Mouse (Mus musculus) brown adipose tissue, adult 24 weeks (tissue): ENCODE measurements around the gene Cyp3a11. TPM values are rescaled to one million over a fixed set of nuclear protein-coding genes. Genes with fewer than 3 reads are reported as not detected.
"Not testable (repeated sequence)": the region's sequence is repeated elsewhere in the genome, so short reads cannot be mapped to it uniquely, and the experiment has no call there.

Experiments used
- H3K27ac ChIP-seq: fragments of 200-500 bp; replicated peaks from 2 replicates; pipeline ENCODE4 v1.5.1; 2012; ENCODE audit warnings: low read depth, mild to moderate bottlenecking, low read length
- H3K4me1 ChIP-seq: fragments of 200-500 bp; 2 replicates; pipeline ENCODE4 v1.6.1; 2012; ENCODE audit warnings: low read length, mixed read lengths; ENCODE audit not compliant: control insufficient read depth, insufficient read depth, insufficient read length
- H3K4me3 ChIP-seq: fragments of 200-500 bp; 2 replicates; pipeline ENCODE4 v1.5.1; 2012; ENCODE audit warnings: low read depth, mild to moderate bottlenecking, low read length, moderate library complexity; ENCODE audit not compliant: insufficient read depth
- polyA plus RNA-seq: library from polyadenylated mRNA; stranded (reverse); fragments of >200 nt; gene quantifications from 2 replicates; pipeline ENCODE4 v1.2.4, GENCODE M21; 2012; ENCODE audit not compliant: missing spikeins, insufficient read depth, insufficient read length

Cyp3a11 gene
- polyA plus RNA-seq, result 2.5 TPM in 1 of 2 replicates, not detected in the other

- no peaks in the 10 kb centered on the region for H3K4me1 ChIP-seq
- H3K27ac ChIP-seq, result no peak within 1 kb of the TSS
- H3K4me3 ChIP-seq, result no peak within 1 kb of the TSS
These were observed at the start of gene Cyp3a11 for GRCm38 (mm10) chr5:145879688-145880087. Gene Cyp3a11 (minus strand): TSS chr5:145879964.

DNA sequence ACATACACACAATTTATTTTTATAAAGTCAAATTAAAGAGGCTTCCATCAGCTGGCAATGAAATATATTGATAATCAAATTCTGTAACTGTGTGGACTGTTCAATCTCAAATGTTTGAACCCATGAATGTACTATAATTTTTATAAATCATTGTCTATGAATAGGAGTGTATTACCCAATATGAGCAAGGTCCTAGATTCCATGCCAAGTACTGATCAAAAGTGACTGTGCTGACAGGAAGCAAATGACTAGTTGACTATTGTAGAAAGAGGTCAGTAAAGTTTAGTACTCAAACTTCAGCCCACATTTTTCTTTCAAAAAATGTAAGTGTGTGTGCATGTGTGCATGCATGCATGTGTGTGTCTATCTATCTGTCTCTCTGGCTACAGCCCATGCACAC is 33.1 kb upstream of the Cyp3a11 start:
- Histone ChIP-seq H3K4me1 (no peaks in the 10 kb centered on the region), H3K27ac (no peak overlapping the region), H3K4me3 (no peak overlapping the region)

GRCm38 (mm10) chr5:145911781-145912180 is 32.0 kb upstream of the Cyp3a11 start:
- Histone ChIP-seq H3K4me1 (no peaks in the 10 kb centered on the region), H3K4me3 (no peak overlapping the region), H3K27ac (no peak overlapping the region)

DNA sequence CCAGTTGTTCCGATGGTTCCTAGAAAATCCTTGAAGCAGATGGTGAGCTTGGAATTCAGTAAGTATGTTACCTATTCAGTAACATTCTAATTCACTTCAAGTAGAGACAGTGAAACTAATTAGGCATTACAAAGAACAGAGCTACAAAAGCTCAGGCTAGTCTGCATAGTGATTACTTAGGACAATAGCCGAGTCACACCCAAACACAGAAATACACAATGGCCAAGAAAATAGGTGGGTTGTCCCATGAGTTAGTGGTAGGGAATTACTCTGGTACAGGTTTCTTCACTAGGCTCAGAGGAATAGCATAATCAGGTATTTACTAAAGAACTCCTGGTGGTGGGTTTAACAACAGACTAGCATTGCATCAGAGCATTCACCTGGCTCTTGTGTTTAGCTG is 27.2 kb upstream of the Cyp3a11 start:
- not testable (repeated sequence) for H3K27ac ChIP-seq, H3K4me3 ChIP-seq, H3K4me1 ChIP-seq

GRCm38 (mm10) chr5:145904535-145904934 is 24.8 kb upstream of the Cyp3a11 start:
- no peak overlapping the region for H3K27ac ChIP-seq

DNA sequence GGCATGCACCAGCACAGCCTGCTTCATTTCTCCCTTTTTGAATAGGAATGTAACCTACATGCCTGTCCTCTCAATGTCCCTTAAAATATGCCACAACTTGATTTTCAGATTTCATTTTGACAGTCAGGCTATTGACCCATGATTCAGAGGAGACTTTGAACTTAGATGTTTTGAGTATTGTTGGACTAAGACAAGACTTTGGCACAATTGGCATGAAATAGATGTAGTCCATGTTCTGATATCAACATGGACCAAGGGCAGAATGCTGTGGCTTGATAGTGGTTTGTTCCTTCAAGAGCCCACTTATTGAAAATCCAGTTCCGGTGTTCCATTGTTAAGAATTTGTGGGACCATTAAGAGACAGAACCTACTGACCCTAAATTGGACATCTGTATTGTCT is 23.6 kb upstream of the Cyp3a11 start:
- Histone ChIP-seq H3K4me3 (no peak overlapping the region), H3K4me1 (no peaks in the 10 kb centered on the region), H3K27ac (no peak overlapping the region)

More at GRCm38 (mm10) chr5:145904535-145904934, 24.8 kb upstream of the Cyp3a11 start:
- Histone ChIP-seq H3K4me1 (no peaks in the 10 kb centered on the region), H3K4me3 (no peak overlapping the region)

- H3K27ac ChIP-seq, result no peak overlapping the region
These were observed 20.7 kb upstream of the Cyp3a11 start for GRCm38 (mm10) chr5:145900436-145900990.

DNA sequence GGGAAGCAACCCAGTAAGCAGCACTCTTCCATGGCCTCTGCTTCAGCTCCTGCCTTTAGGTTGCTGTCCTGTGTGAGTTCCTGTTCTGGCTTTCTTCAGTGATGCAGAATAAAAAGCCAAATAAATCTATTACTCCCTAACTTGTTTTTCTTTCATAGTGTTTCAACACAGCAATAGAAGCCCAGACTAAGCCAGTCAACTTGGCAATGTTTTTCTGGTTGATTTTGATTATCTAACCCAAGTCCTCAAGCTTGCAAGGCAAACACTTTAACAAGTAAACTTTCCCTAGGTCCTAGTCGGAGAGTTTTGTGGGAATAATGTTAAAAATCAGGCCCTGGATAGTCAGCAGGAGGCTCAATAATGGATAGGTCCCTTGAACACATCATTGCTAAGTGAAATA is 17.5 kb upstream of the Cyp3a11 start:
- Histone ChIP-seq H3K27ac (no peak overlapping the region), H3K4me1 (no peaks in the 10 kb centered on the region), H3K4me3 (no peak overlapping the region)

More at GRCm38 (mm10) chr5:145900436-145900990, 20.7 kb upstream of the Cyp3a11 start:
- Histone ChIP-seq H3K4me1 (no peaks in the 10 kb centered on the region), H3K4me3 (no peak overlapping the region)

DNA sequence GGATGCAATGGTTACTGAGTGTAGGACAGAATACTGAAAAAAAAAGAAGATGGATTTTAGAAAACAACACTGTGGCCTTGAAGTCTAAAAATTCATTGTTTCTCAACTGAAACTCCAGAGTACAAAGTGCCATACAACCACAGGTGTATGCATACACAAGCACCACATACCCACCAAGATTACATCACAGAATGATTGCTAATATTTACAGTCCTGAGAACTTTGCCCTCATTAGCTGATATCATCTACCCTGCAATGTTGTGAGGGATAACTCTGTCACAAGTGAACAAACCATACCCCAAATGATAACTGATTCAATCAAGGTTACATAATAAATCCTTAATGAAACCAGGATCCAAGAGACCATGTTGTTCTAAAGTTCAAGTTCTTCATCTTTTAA is 1.4 kb upstream of the Cyp3a11 start:
- H3K27ac ChIP-seq, result no peak overlapping the region
- no peaks in the 10 kb centered on the region for H3K4me1 ChIP-seq
- no peak overlapping the region for H3K4me3 ChIP-seq

- not testable (repeated sequence) for H3K4me3 ChIP-seq, H3K4me1 ChIP-seq, H3K27ac ChIP-seq
These were observed 12.3 kb downstream of the Cyp3a11 start for GRCm38 (mm10) chr5:145867433-145867832.

GRCm38 (mm10) chr5:145805796-145806195 is 74.0 kb downstream of the Cyp3a11 start, which contains the start of gene Cyp3a44:
Gene Cyp3a44 (minus strand): TSS chr5:145805874.
- H3K4me1 ChIP-seq, H3K4me3 ChIP-seq, H3K27ac ChIP-seq: not testable (repeated sequence)

Other genes starting within 250 kb of the Cyp3a11 start
- not detected in 2 replicates for gene Cyp3a41a, start 159.8 kb downstream of the Cyp3a11 start, polyA plus RNA-seq
- gene Cyp3a44, start 74.1 kb downstream of the Cyp3a11 start, polyA plus RNA-seq, result not detected in 2 replicates
- 0.67 TPM in 1 of 2 replicates, not detected in the other for gene Cyp3a25, start 129.7 kb upstream of the Cyp3a11 start, polyA plus RNA-seq
- not detected in 2 replicates for gene Cyp3a59, start 199.3 kb upstream of the Cyp3a11 start, polyA plus RNA-seq